Mouse (Mus musculus): ENCODE data around the gene Ankrd63. TPM values are rescaled to one million over a fixed set of nuclear protein-coding genes. Genes with fewer than 3 reads are reported as not detected.
A peak's percentile ranks its signal among the peaks of the same experiment; 100 is the strongest.

Gene Ankrd63
- polyA plus RNA-seq, 1 experiment from 2014 or later = not detected

DNA sequence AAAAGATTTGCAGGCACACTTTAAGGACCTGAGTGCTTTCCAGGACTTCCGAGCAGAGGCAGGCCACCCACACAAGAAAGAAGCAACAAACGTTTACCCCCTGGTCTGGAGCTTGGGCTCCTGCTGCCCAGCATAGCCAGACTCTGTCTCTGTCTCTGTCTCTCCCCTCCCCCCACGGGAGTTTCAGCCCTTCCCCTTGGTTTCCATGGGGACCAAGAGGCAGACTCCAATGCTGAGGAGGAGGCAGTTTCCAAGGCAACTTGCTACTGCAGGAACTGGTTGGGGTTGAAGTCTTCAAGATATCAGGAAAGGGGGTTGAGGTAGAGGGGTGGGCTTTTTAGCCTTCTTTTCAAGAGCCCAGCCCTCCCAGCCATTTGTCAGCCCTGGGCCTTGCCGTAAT is 10.5 kb upstream of the Ankrd63 start:
- no peak for DNase-seq (ENCODE audit: low spot score)
- H3K4me2 ChIP-seq = no peak overlapping the region
- H3K9ac ChIP-seq (ENCODE audit: low read depth, low read length) = no peak overlapping the region
- peaks cover 8% of the 10 kb centered on the region; the same call in 1 of the 2 replicates for H3K4me1 ChIP-seq (replicated peaks; ENCODE audit: control insufficient read depth, insufficient read depth, low read length)
- H3K27me3 ChIP-seq (replicated peaks; ENCODE audit: control insufficient read depth, insufficient read depth, low read length) = peaks cover 31% of the 10 kb centered on the region
- ATAC-seq (replicated peaks; ENCODE audit: low FRiP score) = no peak
- no peaks in the 10 kb centered on the region for H3K9me3 ChIP-seq (ENCODE audit: control insufficient read depth, low read length)
- 56% methylated on average over 4 of the region's 4 CpGs for WGBS
- H3K4me3 ChIP-seq (ENCODE audit: low read depth, low read length) = no peak overlapping the region
- no peaks in the 10 kb centered on the region for H3K36me3 ChIP-seq (ENCODE audit: control insufficient read depth, insufficient read depth, low read length)
- H3K27ac ChIP-seq (ENCODE audit: low read depth, low read length) = no peak overlapping the region

DNA sequence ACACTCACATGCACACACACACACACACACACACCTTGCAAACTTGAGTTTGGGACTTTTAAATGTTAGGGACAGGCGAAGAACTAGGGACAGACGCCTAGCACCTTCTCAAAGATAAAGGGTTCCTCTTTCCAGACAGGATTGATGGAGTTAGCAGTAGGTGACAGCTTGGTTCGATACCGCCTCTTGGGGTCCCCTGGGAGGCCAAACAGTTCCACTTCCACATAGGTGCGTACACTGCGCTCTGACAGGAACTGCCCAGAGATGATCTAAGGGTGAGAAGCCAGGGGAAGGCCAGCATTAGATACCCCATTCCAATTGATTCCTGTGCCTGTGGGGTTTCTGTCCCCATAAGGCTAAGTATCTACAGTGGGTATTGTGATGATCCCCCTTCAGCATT is 9.9 kb upstream of the Ankrd63 start:
- no peaks in the 10 kb centered on the region for H3K9me3 ChIP-seq (ENCODE audit: control insufficient read depth, low read length)
- no peaks in the 10 kb centered on the region for H3K36me3 ChIP-seq (ENCODE audit: control insufficient read depth, insufficient read depth, low read length)
- ATAC-seq (replicated peaks; ENCODE audit: low FRiP score) = no peak
- H3K4me3 ChIP-seq (ENCODE audit: low read depth, low read length) = no peak overlapping the region
- DNase-seq (ENCODE audit: low spot score) = no peak
- H3K27me3 ChIP-seq (replicated peaks; ENCODE audit: control insufficient read depth, insufficient read depth, low read length) = peaks cover 36% of the 10 kb centered on the region
- no peak overlapping the region for H3K4me2 ChIP-seq
- no peak overlapping the region for H3K9ac ChIP-seq (ENCODE audit: low read depth, low read length)
- peaks cover 8% of the 10 kb centered on the region; the same call in 1 of the 2 replicates for H3K4me1 ChIP-seq (replicated peaks; ENCODE audit: control insufficient read depth, insufficient read depth, low read length)
- no peak overlapping the region for H3K27ac ChIP-seq (ENCODE audit: low read depth, low read length)
- 75% methylated on average over 6 of the region's 6 CpGs for WGBS

DNA sequence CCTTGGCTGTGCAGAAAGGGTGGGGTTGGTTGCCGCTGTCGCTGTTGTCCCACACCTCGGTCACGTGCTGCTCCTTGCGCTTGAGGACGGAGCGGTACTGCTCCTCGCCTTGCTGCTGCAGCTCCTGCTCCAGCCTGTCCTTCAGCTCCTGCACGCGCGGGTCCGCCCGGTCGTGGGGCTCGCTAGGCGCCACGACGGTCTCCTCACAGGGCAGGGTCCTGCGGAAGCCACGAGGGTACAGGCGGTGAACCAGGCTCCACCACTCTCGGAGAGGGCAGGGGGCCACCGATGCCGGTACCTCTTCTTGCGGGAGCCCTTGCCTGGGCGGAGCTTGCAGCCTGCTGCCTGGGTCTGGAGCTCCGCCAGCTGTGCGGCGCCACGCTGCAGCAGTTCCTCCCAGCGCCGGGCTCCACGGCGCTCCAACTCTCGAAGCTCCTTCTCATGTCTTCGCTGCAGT is 7.3 kb upstream of the Ankrd63 start:
- Histone ChIP-seq H3K4me1 (replicated peaks; ENCODE audit: control insufficient read depth, insufficient read depth, low read length) (peaks cover 12% of the 10 kb centered on the region; the same call in 1 of the 2 replicates), H3K27me3 (replicated peaks; ENCODE audit: control insufficient read depth, insufficient read depth, low read length) (peaks cover 62% of the 10 kb centered on the region), H3K9me3 (ENCODE audit: control insufficient read depth, low read length) (no peaks in the 10 kb centered on the region), H3K27ac (ENCODE audit: low read depth, low read length) (no peak overlapping the region), H3K4me3 (ENCODE audit: low read depth, low read length) (peak overlapping the region; percentile 19), H3K4me2 (peak overlapping the region; percentile 60), H3K9ac (ENCODE audit: low read depth, low read length) (no peak overlapping the region), H3K36me3 (ENCODE audit: control insufficient read depth, insufficient read depth, low read length) (no peaks in the 10 kb centered on the region)
- ATAC-seq (replicated peaks; ENCODE audit: low FRiP score) (peak; percentile 42), DNase-seq (ENCODE audit: low spot score) (no peak)
- 12% methylated on average over 36 of the region's 36 CpGs for WGBS

DNA sequence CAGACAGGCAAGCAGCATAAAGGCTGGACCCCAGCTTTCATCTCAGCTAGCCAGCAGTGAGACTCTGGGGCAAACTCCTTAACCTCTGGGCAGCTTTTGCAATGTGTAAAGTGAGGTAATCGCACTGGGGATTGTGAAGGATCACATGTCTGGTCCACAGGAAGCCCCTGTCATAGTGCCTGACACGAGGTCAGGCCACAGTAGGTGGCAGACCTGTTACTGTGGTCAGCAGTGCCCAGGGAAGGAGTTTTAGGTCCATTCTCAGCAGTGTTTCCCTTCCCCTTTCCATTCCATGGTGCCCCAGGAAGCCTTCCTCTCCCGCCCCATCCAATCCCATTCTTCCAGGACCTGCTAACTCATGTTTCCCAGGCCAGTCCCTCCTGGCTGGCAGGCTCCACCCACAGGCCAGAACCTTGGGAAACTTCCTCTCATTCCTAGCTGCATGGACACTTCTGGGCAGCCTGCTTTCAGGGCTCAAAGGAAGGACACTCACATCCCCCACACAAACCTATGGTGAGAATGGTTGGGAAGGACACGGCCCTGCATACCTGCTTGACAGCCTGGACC is 6.0 kb upstream of the Ankrd63 start:
- H3K36me3 ChIP-seq (ENCODE audit: control insufficient read depth, insufficient read depth, low read length) = no peaks in the 10 kb centered on the region
- ATAC-seq (replicated peaks; ENCODE audit: low FRiP score) (no peak), DNase-seq (ENCODE audit: low spot score) (no peak)
- H3K4me2 ChIP-seq = no peak overlapping the region
- 37% methylated on average over 4 of the region's 4 CpGs for WGBS
- peaks cover 12% of the 10 kb centered on the region; the same call in 1 of the 2 replicates for H3K4me1 ChIP-seq (replicated peaks; ENCODE audit: control insufficient read depth, insufficient read depth, low read length)
- no peak overlapping the region for H3K9ac ChIP-seq (ENCODE audit: low read depth, low read length)
- peaks cover 75% of the 10 kb centered on the region for H3K27me3 ChIP-seq (replicated peaks; ENCODE audit: control insufficient read depth, insufficient read depth, low read length)
- no peaks in the 10 kb centered on the region for H3K9me3 ChIP-seq (ENCODE audit: control insufficient read depth, low read length)
- no peak overlapping the region for H3K4me3 ChIP-seq (ENCODE audit: low read depth, low read length)
- no peak overlapping the region for H3K27ac ChIP-seq (ENCODE audit: low read depth, low read length)

DNA sequence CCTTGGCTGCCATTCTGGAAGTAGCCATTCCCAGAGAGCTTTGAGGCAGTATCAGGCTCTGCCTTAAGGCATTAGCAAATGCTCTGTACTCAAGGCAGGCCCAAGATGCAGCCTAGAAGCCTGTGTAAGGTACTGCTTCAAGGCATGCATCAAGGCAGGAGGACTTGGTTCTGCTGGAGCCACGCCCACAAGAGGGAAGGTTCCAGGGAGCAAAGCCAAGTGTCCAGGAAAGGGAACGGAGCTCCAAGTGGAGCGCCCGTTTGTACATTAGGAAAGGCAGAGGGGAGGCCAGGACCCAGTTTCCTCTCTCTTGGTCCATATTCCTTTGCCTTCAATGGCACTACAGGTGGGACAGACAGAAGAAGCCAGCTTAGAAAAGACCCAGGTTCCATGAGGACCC is 4.7 kb upstream of the Ankrd63 start:
- H3K4me1 ChIP-seq (replicated peaks; ENCODE audit: control insufficient read depth, insufficient read depth, low read length) = peaks cover 20% of the 10 kb centered on the region
- WGBS = 88% methylated on average over 4 of the region's 4 CpGs
- H3K27me3 ChIP-seq (replicated peaks; ENCODE audit: control insufficient read depth, insufficient read depth, low read length) = peaks cover 88% of the 10 kb centered on the region

DNA sequence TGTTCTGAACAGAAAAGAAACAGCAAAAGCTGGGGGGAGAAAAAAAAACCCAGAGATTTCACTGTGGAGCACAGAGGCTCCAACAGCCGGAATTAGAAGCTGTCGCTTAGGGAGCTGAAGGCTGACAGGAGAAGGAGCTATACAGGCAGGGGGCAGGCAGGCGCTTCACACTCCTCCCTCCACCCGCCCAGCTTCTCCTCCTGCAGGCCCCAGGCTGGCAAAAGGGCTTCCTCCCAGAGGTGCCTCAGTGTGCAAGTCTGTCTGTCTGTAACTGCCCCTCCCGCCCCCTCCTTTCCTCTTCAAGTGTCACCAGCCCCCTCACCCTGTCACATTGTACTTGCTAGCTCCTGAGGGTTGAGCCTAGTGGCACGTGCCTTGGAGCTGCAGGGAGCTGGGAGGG is 2.7 kb upstream of the Ankrd63 start:
- Histone ChIP-seq H3K27ac (ENCODE audit: low read depth, low read length) (no peak overlapping the region), H3K27me3 (replicated peaks; ENCODE audit: control insufficient read depth, insufficient read depth, low read length) (peaks cover 98% of the 10 kb centered on the region), H3K9me3 (ENCODE audit: control insufficient read depth, low read length) (no peaks in the 10 kb centered on the region), H3K4me1 (replicated peaks; ENCODE audit: control insufficient read depth, insufficient read depth, low read length) (peaks cover 28% of the 10 kb centered on the region), H3K9ac (ENCODE audit: low read depth, low read length) (no peak overlapping the region), H3K4me2 (no peak overlapping the region), H3K4me3 (ENCODE audit: low read depth, low read length) (no peak overlapping the region), H3K36me3 (ENCODE audit: control insufficient read depth, insufficient read depth, low read length) (no peaks in the 10 kb centered on the region)
- DNase-seq (ENCODE audit: low spot score) (no peak), ATAC-seq (replicated peaks; ENCODE audit: low FRiP score) (no peak)
- 5% methylated on average over 6 of the region's 6 CpGs for WGBS

More for the DNA sequence above, 4.7 kb upstream of the Ankrd63 start:
- Histone ChIP-seq H3K9me3 (ENCODE audit: control insufficient read depth, low read length) (no peaks in the 10 kb centered on the region), H3K4me3 (ENCODE audit: low read depth, low read length) (no peak overlapping the region), H3K36me3 (ENCODE audit: control insufficient read depth, insufficient read depth, low read length) (no peaks in the 10 kb centered on the region), H3K9ac (ENCODE audit: low read depth, low read length) (no peak overlapping the region), H3K4me2 (no peak overlapping the region), H3K27ac (ENCODE audit: low read depth, low read length) (no peak overlapping the region)
- DNase-seq (ENCODE audit: low spot score) (no peak), ATAC-seq (replicated peaks; ENCODE audit: low FRiP score) (no peak)

DNA sequence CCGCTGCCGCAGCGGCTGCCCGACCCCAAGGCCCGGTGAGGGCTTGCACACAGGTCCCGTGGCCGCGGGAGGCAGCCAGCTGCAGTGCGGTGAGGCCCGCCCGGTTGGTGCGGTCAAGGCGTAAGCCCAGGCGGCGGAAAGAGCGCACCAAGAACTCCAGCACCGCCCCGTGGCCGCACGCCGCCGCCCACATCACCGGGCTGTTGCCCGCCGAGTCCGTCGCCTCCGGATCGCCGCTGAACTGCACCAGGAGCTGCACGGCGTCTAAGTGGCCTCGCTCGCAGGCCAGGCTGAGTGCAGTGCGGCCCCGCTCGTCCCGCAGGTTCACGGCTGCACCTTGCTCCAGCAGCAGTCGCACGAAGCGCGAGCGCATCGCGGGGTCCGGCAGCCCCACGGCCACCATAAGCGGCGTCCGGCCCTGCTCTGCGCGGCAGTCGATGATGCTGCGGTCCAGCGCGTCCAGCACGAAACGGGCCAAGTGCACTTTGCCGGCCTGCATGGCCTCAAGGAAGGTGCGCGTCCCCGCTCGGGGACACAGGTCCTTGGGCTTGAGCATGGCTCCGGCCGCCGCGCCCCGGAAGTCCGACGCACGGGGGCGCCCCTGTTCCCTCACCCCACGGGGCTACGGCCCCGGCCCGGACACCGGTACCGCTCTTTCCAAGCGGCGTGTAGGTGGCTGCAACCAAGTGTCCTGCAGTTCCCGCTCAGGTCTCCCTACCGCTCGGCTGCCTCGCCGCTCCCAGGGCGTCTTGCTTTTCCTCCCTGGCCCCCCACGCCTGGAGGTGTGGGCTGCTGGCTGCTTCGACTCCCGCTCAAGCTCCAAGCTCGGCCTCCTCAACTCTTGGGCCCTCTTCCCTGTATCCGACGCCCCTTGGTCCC is 641 bp downstream of the Ankrd63 start:
- WGBS = under 1% methylated on average over 93 of the region's 93 CpGs
- peak overlapping the region; percentile 43 for H3K4me3 ChIP-seq (ENCODE audit: low read depth, low read length)
- peak overlapping the region; percentile 82 for H3K4me2 ChIP-seq
- H3K9ac ChIP-seq (ENCODE audit: low read depth, low read length) = no peak overlapping the region
- no peaks in the 10 kb centered on the region for H3K9me3 ChIP-seq (ENCODE audit: control insufficient read depth, low read length)
- H3K36me3 ChIP-seq (ENCODE audit: control insufficient read depth, insufficient read depth, low read length) = no peaks in the 10 kb centered on the region
- ATAC-seq (replicated peaks; ENCODE audit: low FRiP score) = 0 out of 2 replicates have a peak, but pooled peaks have one; percentile 12
- DNase-seq (ENCODE audit: low spot score) = peak; percentile 67
- H3K27me3 ChIP-seq (replicated peaks; ENCODE audit: control insufficient read depth, insufficient read depth, low read length) = peaks cover 92% of the 10 kb centered on the region
- H3K27ac ChIP-seq (ENCODE audit: low read depth, low read length) = no peak overlapping the region
- H3K4me1 ChIP-seq (replicated peaks; ENCODE audit: control insufficient read depth, insufficient read depth, low read length) = peaks cover 28% of the 10 kb centered on the region

DNA sequence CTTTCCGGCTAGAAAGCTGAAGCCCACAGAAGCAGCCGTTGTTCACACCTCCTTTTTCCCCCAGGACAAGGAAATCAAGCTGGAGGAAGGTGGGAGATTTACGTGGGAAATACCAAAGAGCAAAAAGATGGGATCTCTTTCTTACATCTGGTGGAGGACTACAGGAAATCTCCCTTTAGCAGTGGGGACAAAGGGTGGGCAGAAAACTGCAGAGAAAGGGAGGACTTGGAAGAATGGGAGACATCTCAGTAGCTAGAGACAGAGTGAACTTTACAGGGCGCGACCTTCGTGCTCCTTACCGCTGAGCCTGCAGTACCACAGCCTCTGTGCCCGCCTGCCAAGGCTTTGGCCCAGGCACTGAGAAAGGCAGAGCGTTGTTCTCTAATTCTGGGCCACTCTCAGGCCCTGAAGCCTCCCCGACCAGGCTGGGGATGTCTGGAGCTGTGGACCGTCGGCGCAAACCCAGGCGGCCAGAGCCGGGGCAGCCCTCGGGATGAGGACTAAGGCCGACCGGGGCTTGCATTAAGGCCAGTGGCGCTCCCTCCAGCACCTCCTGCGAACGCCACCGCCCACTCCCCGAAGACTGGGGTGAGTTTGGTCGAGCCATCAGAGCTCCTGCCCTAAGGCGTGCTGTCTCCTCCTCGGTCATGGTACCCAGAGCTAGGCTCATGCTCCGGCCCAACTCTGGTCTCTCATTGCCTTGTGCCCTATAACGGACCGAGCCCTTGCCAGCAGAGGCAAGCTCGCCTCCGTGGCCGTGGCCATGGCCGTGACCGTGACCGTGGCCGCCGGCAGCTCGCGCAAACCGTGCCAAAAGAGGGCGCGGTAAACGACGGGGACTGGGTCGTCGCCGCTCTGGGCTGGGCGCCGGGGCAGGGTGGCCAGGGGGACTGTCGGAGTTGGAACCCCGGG is 1.5 kb downstream of the Ankrd63 start:
- Histone ChIP-seq H3K27ac (ENCODE audit: low read depth, low read length) (no peak overlapping the region), H3K9ac (ENCODE audit: low read depth, low read length) (no peak overlapping the region), H3K4me2 (peak overlapping the region; percentile 82), H3K4me1 (replicated peaks; ENCODE audit: control insufficient read depth, insufficient read depth, low read length) (peaks cover 28% of the 10 kb centered on the region), H3K4me3 (ENCODE audit: low read depth, low read length) (peak overlapping the region; percentile 43), H3K36me3 (ENCODE audit: control insufficient read depth, insufficient read depth, low read length) (no peaks in the 10 kb centered on the region), H3K9me3 (ENCODE audit: control insufficient read depth, low read length) (no peaks in the 10 kb centered on the region), H3K27me3 (replicated peaks; ENCODE audit: control insufficient read depth, insufficient read depth, low read length) (peaks cover 87% of the 10 kb centered on the region)
- 0 out of 2 replicates have a peak, but pooled peaks have one; percentile 13 for ATAC-seq (replicated peaks; ENCODE audit: low FRiP score)
- 5% methylated on average over 51 of the region's 51 CpGs for WGBS
- DNase-seq (ENCODE audit: low spot score) = peak; percentile 59
